Comparison of ENCODE assay signal across 11 mouse cellular contexts in genomic region chr13:51337931-51338330, GRCm38 (mm10).
"Had no signal": no experiment of that assay in that cellular context is flagged by ENCODE, and none has a peak within 500 bp of the region (broad histone marks: within the 10 kb centered on the region; RNA-seq: fewer than 3 reads in every experiment).

No protein-coding gene starts in this region.

- DNase-seq: right cerebral cortex, adult 18-20 months; right cerebral cortex, postnatal 14 days; right cerebral cortex, postnatal 25 days; right cerebral cortex, postnatal 4 days; spleen, adult 18-20 months; thymus, adult 18-20 months; thymus, adult 2 months; thymus, postnatal 14 days; thymus, postnatal 25 days; thymus, postnatal 36 days; thymus, postnatal 4 days had no signal
